Mouse (Mus musculus) left cerebral cortex, postnatal 4 days (tissue): ENCODE results near the gene Tsen54. TPM values are rescaled to one million over a fixed set of nuclear protein-coding genes. Genes with fewer than 3 reads are reported as not detected.

ENCODE experiments used
- DNase-seq: peaks from one replicate; pipeline ENCODE4 v3.0.0-alpha.2; 2022
- intact Hi-C: fragments of 180-260 bp; cut with DNase I; formaldehyde crosslinking; loops from one replicate; pipeline ENCODE4 v1.15.1; 2025
- total RNA-seq, 2 experiments: library from RNA; stranded (reverse); gene quantifications; 2 replicates each; pipeline ENCODE4 v1.2.3; 2021

Gene Tsen54
- total RNA-seq, 2 experiments from 2014 or later, result 15.1 to 19.1 TPM

GRCm38 (mm10) chr11:115823774-115824740, 9.5 kb downstream of the Tsen54 start, which contains the start of gene Llgl2:
Gene Llgl2 (plus strand): TSS chr11:115824049.
- DNase-seq, result peak; percentile 52
- intact Hi-C loops, result no loop called here

- intact Hi-C loops, result no loop called here
- no peak for DNase-seq
These were observed 10.3 kb downstream of the Tsen54 start for GRCm38 (mm10) chr11:115824813-115825212.

- intact Hi-C loops, result no loop called here
- DNase-seq, result no peak
These were observed 12.0 kb downstream of the Tsen54 start for GRCm38 (mm10) chr11:115826487-115826886.

GRCm38 (mm10) chr11:115827624-115828023, 13.1 kb downstream of the Tsen54 start:
- intact Hi-C loops, result no loop called here
- no peak for DNase-seq

GRCm38 (mm10) chr11:115829036-115829435, 14.5 kb downstream of the Tsen54 start:
- DNase-seq, result no peak
- intact Hi-C loops, result no loop called here

- DNase-seq, result no peak
- intact Hi-C loops, result no loop called here
These were observed 16.2 kb downstream of the Tsen54 start for GRCm38 (mm10) chr11:115830550-115831325.

GRCm38 (mm10) chr11:115831518-115831917, 17.0 kb downstream of the Tsen54 start:
- intact Hi-C loops, result no loop called here
- DNase-seq, result no peak

- intact Hi-C loops, result no loop called here
- no peak for DNase-seq
These were observed 17.5 kb downstream of the Tsen54 start for GRCm38 (mm10) chr11:115832064-115832463.

GRCm38 (mm10) chr11:115832523-115832922, 18.0 kb downstream of the Tsen54 start:
- no peak for DNase-seq
- intact Hi-C loops, result no loop called here

- intact Hi-C loops, result no loop called here
- DNase-seq, result no peak
These were observed 18.5 kb downstream of the Tsen54 start for GRCm38 (mm10) chr11:115833021-115833513.

- no peak for DNase-seq
- intact Hi-C loops, result no loop called here
These were observed 19.5 kb downstream of the Tsen54 start for GRCm38 (mm10) chr11:115834033-115834432.

- DNase-seq, result no peak
- intact Hi-C loops, result no loop called here
These were observed 22.3 kb downstream of the Tsen54 start for GRCm38 (mm10) chr11:115836656-115837395.

GRCm38 (mm10) chr11:115837606-115838345, 23.3 kb downstream of the Tsen54 start:
- intact Hi-C loops, result no loop called here
- no peak for DNase-seq

GRCm38 (mm10) chr11:115838895-115839311, 24.4 kb downstream of the Tsen54 start:
- no peak for DNase-seq
- intact Hi-C loops, result no loop called here

GRCm38 (mm10) chr11:115839732-115840131, 25.2 kb downstream of the Tsen54 start:
- intact Hi-C loops, result no loop called here
- no peak for DNase-seq

- DNase-seq, result no peak
- intact Hi-C loops, result no loop called here
These were observed 26.5 kb downstream of the Tsen54 start for GRCm38 (mm10) chr11:115841044-115841443.

GRCm38 (mm10) chr11:115841961-115842550, 27.5 kb downstream of the Tsen54 start:
- no peak for DNase-seq
- intact Hi-C loops, result no loop called here

- DNase-seq, result no peak
- intact Hi-C loops, result no loop called here
These were observed 28.8 kb downstream of the Tsen54 start for GRCm38 (mm10) chr11:115843141-115843890.

- intact Hi-C loops, result no loop called here
These were observed 29.3 kb downstream of the Tsen54 start for GRCm38 (mm10) chr11:115843891-115844239.

More at GRCm38 (mm10) chr11:115843891-115844239, 29.3 kb downstream of the Tsen54 start:
- no peak for DNase-seq
